Mouse (Mus musculus): ENCODE data around the gene Rad50.

DNA sequence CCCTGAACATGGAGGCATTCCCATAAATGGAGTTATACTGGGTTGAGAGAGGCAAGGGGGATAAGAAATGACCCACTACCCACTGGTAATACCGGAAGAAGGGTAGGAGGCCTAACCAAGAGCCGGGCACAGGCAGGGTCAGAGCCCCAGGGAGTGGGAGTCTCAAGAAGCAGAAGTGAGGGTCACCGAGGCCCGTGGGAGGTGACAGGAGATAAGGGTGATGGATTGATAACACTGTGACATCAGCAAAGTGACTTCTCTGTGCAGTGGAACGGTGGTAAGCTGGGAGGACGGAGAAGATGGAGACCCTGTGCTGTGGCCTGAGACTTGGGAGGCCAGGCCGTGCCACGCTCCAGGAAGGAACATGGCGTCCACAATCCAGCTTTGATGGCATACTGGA, 83.5 kb downstream of the Rad50 start:
- TF ChIP-seq POLR2A (IDR thresholded peaks at IDR 0.05; ENCODE audit: insufficient read depth, low read depth, low read length) (no peak), CTCF (IDR thresholded peaks at IDR 0.05; ENCODE audit: insufficient read depth, low read depth, low read length) (no peak)
